Mouse (Mus musculus) C2C12 (cell line): ENCODE data around the gene Mettl24. TPM values are rescaled to one million over a fixed set of nuclear protein-coding genes. Genes with fewer than 3 reads are reported as not detected.
"Not testable (repeated sequence)": the region's sequence is repeated elsewhere in the genome, so short reads cannot be mapped to it uniquely, and the experiment has no call there.

Experiments
- H3K27me3 ChIP-seq: one replicate; pipeline ENCODE4 v1.6.1; 2011; ENCODE audit not compliant: control insufficient read depth, insufficient read depth, insufficient read length
- H3K36me3 ChIP-seq: one replicate; pipeline ENCODE4 v1.6.1; 2011; ENCODE audit not compliant: control insufficient read depth, insufficient read depth
- H3K4me3 ChIP-seq: one replicate; pipeline ENCODE4 v1.5.1; 2011; ENCODE audit warnings: mild to moderate bottlenecking, control low read depth; ENCODE audit not compliant: poor library complexity, insufficient read depth, severe bottlenecking
- H3K79me2 ChIP-seq: one replicate; pipeline ENCODE4 v1.6.1; 2011; ENCODE audit not compliant: control insufficient read depth, insufficient read depth
- H3K79me3 ChIP-seq: one replicate; pipeline ENCODE4 v1.6.1; 2011; ENCODE audit warnings: low read depth, control low read depth
- H3ac ChIP-seq: one replicate; pipeline ENCODE3; 2011; ENCODE audit warnings: low read depth; ENCODE audit not compliant: control insufficient read depth, insufficient read length
- CEBPB ChIP-seq: IDR thresholded peaks from one replicate; pipeline ENCODE4 v1.6.1; 2011; ENCODE audit warnings: low read depth, mild to moderate bottlenecking, control low read depth, moderate library complexity
- CTCF ChIP-seq: IDR thresholded peaks from one replicate; pipeline ENCODE4 v1.5.1; 2011; ENCODE audit not compliant: control insufficient read depth, insufficient read depth, insufficient read length
- FOSL1 ChIP-seq: IDR thresholded peaks from one replicate; pipeline ENCODE4 v1.8.0; 2011; ENCODE audit warnings: mild to moderate bottlenecking, low read length; ENCODE audit not compliant: poor library complexity, insufficient read depth, severe bottlenecking
- MAX ChIP-seq: IDR thresholded peaks from one replicate; pipeline ENCODE4 v1.6.1; 2011; ENCODE audit warnings: mild to moderate bottlenecking, control low read depth
- MYOD1 ChIP-seq: IDR thresholded peaks from one replicate; pipeline ENCODE4 v1.6.1; 2011; ENCODE audit warnings: low read depth; ENCODE audit not compliant: control insufficient read depth, insufficient read length
- MYOG ChIP-seq: IDR thresholded peaks from one replicate; pipeline ENCODE4 v1.6.1; 2011; ENCODE audit not compliant: control insufficient read depth, insufficient read length; ENCODE audit errors: extremely low read depth
- USF1 ChIP-seq: IDR thresholded peaks from one replicate; pipeline ENCODE4 v1.6.1; 2011; ENCODE audit warnings: low read depth, mild to moderate bottlenecking, control low read depth, moderate library complexity
- polyA plus RNA-seq: library from polyadenylated mRNA; unstranded; fragments of >200 nt; fragmentation: generic; extraction: Trizol; gene quantifications from one replicate; pipeline ENCODE4 v1.2.1, GENCODE M21; 2012; ENCODE audit warnings: missing spikeins

Gene Mettl24
- polyA plus RNA-seq, 1 experiment, result 0.76 TPM

DNA sequence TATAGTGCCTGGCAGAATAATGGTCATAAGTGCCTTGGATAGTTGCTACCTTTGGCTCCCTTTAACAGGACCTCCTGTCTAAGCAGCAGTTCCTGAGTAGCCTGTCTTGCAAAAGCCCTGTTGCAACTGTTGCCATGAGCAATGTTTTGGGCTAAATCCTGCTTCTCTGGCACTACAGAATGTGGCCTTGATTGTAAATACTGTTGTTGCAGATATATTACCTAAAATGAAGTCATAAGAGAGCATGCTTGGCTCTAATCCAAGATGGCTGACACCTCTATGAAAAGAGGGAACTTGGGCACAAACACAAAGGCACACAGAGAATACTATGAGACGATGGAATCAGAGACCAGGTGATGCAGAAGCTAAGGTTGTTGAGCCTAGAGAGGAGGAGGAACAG lies 122.1 kb downstream of the Mettl24 start:
- Histone ChIP-seq H3K27me3 (no peaks in the 10 kb centered on the region), H3K36me3 (no peaks in the 10 kb centered on the region), H3K79me3 (no peaks in the 10 kb centered on the region), H3ac (no peak overlapping the region), H3K4me3 (no peak overlapping the region), H3K79me2 (no peaks in the 10 kb centered on the region)
- TF ChIP-seq MYOD1, result no peak
- no peak for TF ChIP-seq USF1
- TF ChIP-seq FOSL1, result no peak
- TF ChIP-seq CEBPB, result no peak
- no peak for TF ChIP-seq CTCF
- TF ChIP-seq MYOG, result no peak
- no peak for TF ChIP-seq MAX

DNA sequence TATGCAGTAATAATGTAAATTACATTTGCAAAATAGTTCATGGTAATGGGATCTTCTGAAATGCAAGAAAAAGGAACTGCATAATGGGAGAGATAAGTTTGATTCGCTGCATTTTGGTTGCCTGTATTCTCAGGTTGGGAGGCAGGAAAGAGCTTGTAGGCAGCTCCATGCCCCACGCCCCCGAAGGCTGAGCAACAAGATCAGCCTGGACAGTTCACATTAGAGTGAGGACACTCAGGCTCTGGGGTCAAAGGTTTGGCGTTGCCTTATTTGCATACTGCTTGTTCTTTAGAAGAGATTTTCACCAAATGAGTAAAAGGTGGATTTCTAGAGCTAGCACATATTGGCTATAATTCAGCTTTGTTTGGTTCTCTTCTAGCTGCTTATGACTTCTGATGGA lies 123.1 kb downstream of the Mettl24 start:
- Histone ChIP-seq H3K4me3 (no peak overlapping the region), H3K27me3 (no peaks in the 10 kb centered on the region), H3K79me3 (no peaks in the 10 kb centered on the region), H3K79me2 (no peaks in the 10 kb centered on the region), H3ac (no peak overlapping the region), H3K36me3 (no peaks in the 10 kb centered on the region)
- TF ChIP-seq USF1, result no peak
- no peak for TF ChIP-seq MYOD1
- no peak for TF ChIP-seq CTCF
- no peak for TF ChIP-seq MAX

GRCm38 (mm10) chr10:40809411-40809910 lies 126.4 kb downstream of the Mettl24 start:
- not testable (repeated sequence) for H3K27me3 ChIP-seq, H3K4me3 ChIP-seq

DNA sequence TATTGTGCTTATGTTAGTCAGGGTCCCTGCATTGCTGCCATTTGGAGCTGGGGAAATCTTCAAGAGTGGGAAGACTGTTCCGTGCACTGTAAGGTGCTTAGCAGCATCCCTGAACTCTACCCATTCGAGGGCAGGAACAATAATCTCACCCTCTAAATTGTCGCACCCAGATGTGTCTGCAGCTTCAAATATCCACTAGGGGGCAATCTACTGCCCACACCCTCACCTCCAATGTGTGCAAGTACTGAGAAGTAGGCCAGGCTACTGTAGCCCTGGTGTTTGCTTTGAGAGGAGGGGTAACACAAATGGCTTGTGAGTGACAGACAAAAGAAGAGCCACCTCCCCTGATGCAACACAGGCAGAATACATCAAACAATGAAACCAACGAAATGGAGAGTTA lies 130.5 kb downstream of the Mettl24 start:
- Histone ChIP-seq H3K36me3 (no peaks in the 10 kb centered on the region), H3K27me3 (no peaks in the 10 kb centered on the region), H3ac (no peak overlapping the region), H3K4me3 (no peak overlapping the region), H3K79me3 (no peaks in the 10 kb centered on the region), H3K79me2 (no peaks in the 10 kb centered on the region)
- no peak for TF ChIP-seq CEBPB
- no peak for TF ChIP-seq MAX
- no peak for TF ChIP-seq USF1
- no peak for TF ChIP-seq MYOG
- TF ChIP-seq CTCF, result no peak
- no peak for TF ChIP-seq MYOD1
- no peak for TF ChIP-seq FOSL1

More at GRCm38 (mm10) chr10:40809411-40809910, 126.4 kb downstream of the Mettl24 start:
- not testable (repeated sequence) for H3K36me3 ChIP-seq, H3ac ChIP-seq, H3K79me3 ChIP-seq, H3K79me2 ChIP-seq

- Histone ChIP-seq H3K36me3 (no peaks in the 10 kb centered on the region), H3ac (no peak overlapping the region), H3K79me2 (no peaks in the 10 kb centered on the region), H3K27me3 (no peaks in the 10 kb centered on the region), H3K4me3 (no peak overlapping the region), H3K79me3 (no peaks in the 10 kb centered on the region)
- TF ChIP-seq MAX (no peak), USF1 (no peak), CEBPB (no peak), MYOG (no peak), FOSL1 (no peak)
Observed at GRCm38 (mm10) chr10:40816471-40816870, 133.4 kb downstream of the Mettl24 start.

- Histone ChIP-seq H3K79me2 (no peaks in the 10 kb centered on the region), H3ac (no peak overlapping the region), H3K79me3 (no peaks in the 10 kb centered on the region), H3K36me3 (peaks cover 20% of the 10 kb centered on the region), H3K4me3 (no peak overlapping the region), H3K27me3 (no peaks in the 10 kb centered on the region)
- no peak for TF ChIP-seq USF1
- TF ChIP-seq MYOG, result no peak
- no peak for TF ChIP-seq MYOD1
- TF ChIP-seq MAX, result no peak
- no peak for TF ChIP-seq CEBPB
- no peak for TF ChIP-seq CTCF
- TF ChIP-seq FOSL1, result no peak
Observed at GRCm38 (mm10) chr10:40825952-40826351, 142.9 kb downstream of the Mettl24 start.
